19 mouse cellular contexts compared by ENCODE assay signal in genomic region chr11:57140162-57140780, GRCm38 (mm10).
A peak's percentile ranks its signal among the peaks of the same experiment; 100 is the strongest.
DNase-seq lines count a peak whose midpoint lies in the region; ATAC-seq lines count a peak whose summit lies in the region.
"Had no signal": no experiment of that assay in that cellular context is flagged by ENCODE, and none has a peak within 500 bp of the region (broad histone marks: within the 10 kb centered on the region; RNA-seq: fewer than 3 reads in every experiment).

No protein-coding gene starts in this region.

- DNase-seq in hindbrain, embryonic 14.5 days (ENCODE audit: low spot score) = no peak
- DNase-seq in hindbrain, embryonic 10.5 days (ENCODE audit: low spot score) = no peak
- no peak for DNase-seq in midbrain, embryonic 14.5 days
- DNase-seq in midbrain, embryonic 10.5 days (ENCODE audit: low spot score) = no peak
- DNase-seq in layer of hippocampus, adult 8-10 months (ENCODE audit: low spot score in 2 of 2) = peak; percentile 60
- peak; percentile 34 to 48 for DNase-seq in right cerebral cortex, postnatal 36 days (ENCODE audit: low spot score in 2 of 2)
- no peak for DNase-seq in kidney, adult 8-10 months
- no peak for DNase-seq in cerebellum, postnatal 25 days
- DNase-seq: adrenal gland, postnatal 36 days; B cell, adult 2 months; gastrocnemius, postnatal 36 days; kidney, postnatal 14 days; spleen, adult 18-20 months had no signal

- H3K4me2 ChIP-seq in hindbrain, embryonic 14.5 days (replicated peaks) = no peak overlapping the region
- H3K4me2 ChIP-seq in midbrain, embryonic 14.5 days (ENCODE audit: low read length) = no peak overlapping the region
- H3K4me2 ChIP-seq: forebrain, embryonic 15.5 days; heart, embryonic 13.5 days; limb, embryonic 13.5 days had no signal

- no peaks in the 10 kb centered on the region for H3K27me3 ChIP-seq in hindbrain, embryonic 14.5 days (ENCODE audit: control insufficient read depth, insufficient read depth, low read length)
- H3K27me3 ChIP-seq in hindbrain, embryonic 10.5 days (ENCODE audit: insufficient read depth, poor library complexity, severe bottlenecking) = no peaks in the 10 kb centered on the region
- no peaks in the 10 kb centered on the region for H3K27me3 ChIP-seq in midbrain, embryonic 14.5 days (ENCODE audit: control insufficient read depth, insufficient read depth, low read length)
- H3K27me3 ChIP-seq in midbrain, embryonic 10.5 days (ENCODE audit: low read depth, poor library complexity, severe bottlenecking) = no peaks in the 10 kb centered on the region
- H3K27me3 ChIP-seq: forebrain, embryonic 15.5 days; heart, embryonic 13.5 days; limb, embryonic 13.5 days had no signal

- no peak overlapping the region for H3K9ac ChIP-seq in hindbrain, embryonic 14.5 days
- H3K9ac ChIP-seq in midbrain, embryonic 14.5 days (replicated peaks; ENCODE audit: low read length) = no peak overlapping the region
- H3K9ac ChIP-seq: forebrain, embryonic 15.5 days; heart, embryonic 13.5 days; limb, embryonic 13.5 days had no signal

- 0 out of 2 replicates have a peak overlapping the region, but pooled peaks have one; percentile 26 for H3K27ac ChIP-seq in hindbrain, embryonic 14.5 days
- no peak overlapping the region for H3K27ac ChIP-seq in hindbrain, embryonic 10.5 days
- peak overlapping the region; percentile 64 for H3K27ac ChIP-seq in midbrain, embryonic 14.5 days (replicated peaks; ENCODE audit: low read depth, low read length)
- H3K27ac ChIP-seq in midbrain, embryonic 10.5 days (replicated peaks) = no peak overlapping the region
- H3K27ac ChIP-seq: forebrain, embryonic 15.5 days; heart, embryonic 13.5 days; limb, embryonic 13.5 days; macrophage; stomach, postnatal 0 days had no signal

- 79% methylated on average over 14 of the region's 14 CpGs for WGBS in hindbrain, embryonic 14.5 days
- 82% methylated on average over 14 of the region's 14 CpGs for WGBS in hindbrain, embryonic 10.5 days
- 81% methylated on average over 14 of the region's 14 CpGs for WGBS in midbrain, embryonic 14.5 days
- WGBS in midbrain, embryonic 10.5 days = 90% methylated on average over 14 of the region's 14 CpGs

- no peaks in the 10 kb centered on the region for H3K9me3 ChIP-seq in hindbrain, embryonic 14.5 days (ENCODE audit: control insufficient read depth, low read length)
- no peaks in the 10 kb centered on the region for H3K9me3 ChIP-seq in hindbrain, embryonic 10.5 days
- H3K9me3 ChIP-seq in midbrain, embryonic 14.5 days (ENCODE audit: control insufficient read depth, low read length) = no peaks in the 10 kb centered on the region
- no peaks in the 10 kb centered on the region for H3K9me3 ChIP-seq in midbrain, embryonic 10.5 days (replicated peaks)
- H3K9me3 ChIP-seq: forebrain, embryonic 15.5 days; heart, embryonic 13.5 days; limb, embryonic 13.5 days had no signal

- no peaks in the 10 kb centered on the region for H3K36me3 ChIP-seq in hindbrain, embryonic 14.5 days (replicated peaks; ENCODE audit: control insufficient read depth, insufficient read depth)
- H3K36me3 ChIP-seq in hindbrain, embryonic 10.5 days = no peaks in the 10 kb centered on the region
- no peaks in the 10 kb centered on the region for H3K36me3 ChIP-seq in midbrain, embryonic 14.5 days (ENCODE audit: control insufficient read depth, insufficient read depth, low read length)
- no peaks in the 10 kb centered on the region for H3K36me3 ChIP-seq in midbrain, embryonic 10.5 days
- H3K36me3 ChIP-seq: forebrain, embryonic 15.5 days; heart, embryonic 13.5 days; limb, embryonic 13.5 days had no signal

- ATAC-seq in hindbrain, embryonic 14.5 days (ENCODE audit: low FRiP score) = no peak
- no peak for ATAC-seq in midbrain, embryonic 14.5 days (ENCODE audit: low FRiP score, low TSS enrichment)
- ATAC-seq: forebrain, embryonic 15.5 days; intestine, embryonic 16.5 days had no signal

- no peak overlapping the region for H3K4me3 ChIP-seq in hindbrain, embryonic 14.5 days (replicated peaks; ENCODE audit: low read length)
- H3K4me3 ChIP-seq in hindbrain, embryonic 10.5 days = no peak overlapping the region
- no peak overlapping the region for H3K4me3 ChIP-seq in midbrain, embryonic 14.5 days (replicated peaks; ENCODE audit: low read depth, low read length)
- no peak overlapping the region for H3K4me3 ChIP-seq in midbrain, embryonic 10.5 days
- H3K4me3 ChIP-seq: forebrain, embryonic 15.5 days; heart, embryonic 13.5 days; limb, embryonic 13.5 days had no signal

- H3K4me1 ChIP-seq in hindbrain, embryonic 14.5 days (replicated peaks; ENCODE audit: control insufficient read depth, insufficient read depth, low read length) = no peaks in the 10 kb centered on the region
- H3K4me1 ChIP-seq in hindbrain, embryonic 10.5 days (replicated peaks) = 0 out of 2 replicates have a peak, but pooled peaks cover 6% of the 10 kb centered on the region
- 0 out of 2 replicates have a peak, but pooled peaks cover 6% of the 10 kb centered on the region for H3K4me1 ChIP-seq in midbrain, embryonic 14.5 days (ENCODE audit: control insufficient read depth, insufficient read depth, low read length)
- H3K4me1 ChIP-seq in midbrain, embryonic 10.5 days = peaks cover 10% of the 10 kb centered on the region
- H3K4me1 ChIP-seq: forebrain, embryonic 15.5 days; heart, embryonic 13.5 days; limb, embryonic 13.5 days had no signal

Comparison
In these comparisons a context has a peak if more than half of its experiments do, and no peak if none do; other contexts are left out.
1. H3K27ac ChIP-seq: peak in hindbrain, embryonic 14.5 days (single experiment) and midbrain, embryonic 14.5 days (single experiment); none in hindbrain, embryonic 10.5 days (single experiment) and midbrain, embryonic 10.5 days (single experiment).
2. DNase-seq: peak in layer of hippocampus, adult 8-10 months (2 of 2) and right cerebral cortex, postnatal 36 days (2 of 2); none in hindbrain, embryonic 14.5 days (single experiment), hindbrain, embryonic 10.5 days (single experiment), midbrain, embryonic 14.5 days (single experiment), midbrain, embryonic 10.5 days (single experiment), kidney, adult 8-10 months (0 of 2) and cerebellum, postnatal 25 days (0 of 2).